Mouse (Mus musculus) kidney, adult 10 weeks (tissue): ENCODE results near the gene BC061237. TPM values are rescaled to one million over a fixed set of nuclear protein-coding genes. Genes with fewer than 3 reads are reported as not detected.

Experiments used
- polyA plus RNA-seq: library from polyadenylated mRNA; stranded (reverse); fragments of 350-450 nt; fragmentation: Illumina TruSeq; extraction: RNeasy Lipid Tissue Mini Kit (QIAGEN cat#74804); gene quantifications from one replicate; pipeline ENCODE4 v1.2.3, GENCODE M21; 2014; ENCODE audit warnings: low read depth, low replicate concordance

The BC061237 gene
- polyA plus RNA-seq = not detected

DNA sequence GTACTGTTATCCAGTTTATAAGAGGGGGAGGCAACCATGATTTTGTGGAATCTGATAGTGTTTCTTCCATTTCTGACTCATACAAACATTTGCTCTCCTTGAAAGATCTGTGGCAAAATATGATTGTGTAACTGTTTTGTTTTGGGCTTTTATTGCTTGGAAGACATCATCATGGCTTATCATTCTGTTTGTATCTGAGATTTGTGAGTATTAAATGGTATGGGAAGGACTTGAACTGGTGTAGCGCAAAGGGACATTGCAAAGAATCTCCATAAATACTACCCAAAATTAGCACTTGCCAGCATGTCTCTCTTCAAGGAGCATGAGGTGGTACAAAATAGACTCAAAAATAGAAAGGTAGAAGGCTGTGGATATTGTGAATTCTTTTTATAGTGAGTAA is at the start of gene BC061237:
Gene BC061237, plus strand, starts transcription at position 301 of the 400 bp plus-strand sequence.

DNA sequence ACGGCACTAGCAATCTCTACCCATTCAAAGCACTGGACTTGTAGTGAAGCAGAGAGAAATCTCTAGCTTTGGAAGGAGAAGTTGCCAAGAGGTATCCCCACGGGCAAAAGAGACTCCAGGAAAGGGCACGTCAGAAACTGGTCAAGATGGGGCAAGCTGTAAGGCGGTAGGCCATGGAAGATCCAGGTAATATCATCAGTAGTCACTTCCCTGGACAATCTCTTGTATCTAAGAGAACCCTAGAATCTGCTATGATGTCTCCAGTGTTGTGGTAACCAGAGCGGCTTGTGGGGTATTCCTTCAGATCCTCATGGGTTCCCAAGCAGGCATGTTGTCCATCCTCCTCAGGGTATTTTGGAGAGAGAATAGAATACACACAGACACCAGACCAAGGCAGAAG is 25.7 kb downstream of the BC061237 start, which contains the start of gene Gm17093:
Gene Gm17093, plus strand, starts transcription at position 301 of the 400 bp plus-strand sequence.

Other genes starting within 250 kb of the BC061237 start
- not detected for gene Gm8220, start 206.9 kb upstream of the BC061237 start, polyA plus RNA-seq
- not detected for gene Gm5930, start 153.9 kb upstream of the BC061237 start, polyA plus RNA-seq
- not detected for gene Gm8229, start 127.1 kb upstream of the BC061237 start, polyA plus RNA-seq
- gene Gm3371, start 81.8 kb upstream of the BC061237 start, polyA plus RNA-seq = not detected
- gene Gm8232, start 58.8 kb upstream of the BC061237 start, polyA plus RNA-seq = not detected
- gene Gm17093, start 25.8 kb downstream of the BC061237 start, polyA plus RNA-seq = not detected
- gene Gm8247, start 90.7 kb downstream of the BC061237 start, polyA plus RNA-seq = not detected
- not detected for gene Gm5624, start 135.5 kb downstream of the BC061237 start, polyA plus RNA-seq
- gene Gm8257, start 214.0 kb downstream of the BC061237 start, polyA plus RNA-seq = not detected